Mouse (Mus musculus) regulatory T cell (primary cell): ENCODE data around the gene Agxt.

Experiments
- in situ Hi-C: fragments of 300-600 bp; cut with MboI, MseI; formaldehyde crosslinking; loops from one replicate; pipeline ENCODE4 v1.15.1; 2025; ENCODE audit warnings: high pct_unique_total_duplicates

Gene Agxt

DNA sequence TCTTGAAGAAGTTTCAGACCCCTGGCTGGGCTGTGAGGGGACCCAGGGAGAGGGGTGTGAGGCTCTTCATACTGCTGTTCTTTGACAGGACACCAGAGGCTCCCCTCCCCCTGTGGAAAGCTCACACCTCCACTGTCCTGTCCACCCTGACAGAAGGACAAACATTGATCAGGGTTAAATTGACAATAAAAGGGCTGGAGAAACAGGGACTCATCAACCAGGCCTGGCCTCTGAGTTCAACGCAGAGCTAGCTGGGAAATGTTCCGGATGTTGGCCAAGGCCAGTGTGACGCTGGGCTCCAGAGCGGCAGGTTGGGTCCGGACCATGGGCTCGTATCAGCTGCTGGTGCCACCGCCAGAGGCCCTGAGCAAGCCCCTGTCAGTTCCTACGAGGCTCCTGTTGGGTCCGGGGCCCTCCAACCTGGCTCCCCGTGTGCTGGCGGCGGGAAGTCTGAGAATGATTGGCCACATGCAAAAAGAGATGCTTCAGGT, at the start of gene Agxt:
Gene Agxt (plus strand): TSS at position 205 of the 491 bp plus-strand sequence.
- in situ Hi-C loops: no loop called here

DNA sequence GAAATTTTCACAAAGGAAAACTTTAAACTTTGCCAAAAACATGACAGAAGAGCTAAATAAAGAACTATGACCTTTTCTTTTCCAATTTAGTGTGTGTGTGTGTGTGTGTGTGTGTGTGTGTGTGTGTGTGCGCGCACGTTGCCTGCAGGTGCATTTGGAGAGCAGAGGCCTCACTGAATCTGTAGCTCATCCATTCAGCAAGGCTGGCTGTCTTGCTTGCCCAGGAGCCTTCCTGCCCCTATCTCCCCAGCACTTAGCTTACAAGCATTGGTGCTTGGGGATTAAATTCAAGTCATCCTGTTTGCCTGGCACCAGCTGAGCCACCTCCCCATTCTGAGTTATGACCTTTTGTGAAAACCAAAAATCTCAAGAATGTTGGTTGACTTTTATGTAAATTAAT, 42.5 kb upstream of the Agxt start:
- in situ Hi-C loops: no loop called here

DNA sequence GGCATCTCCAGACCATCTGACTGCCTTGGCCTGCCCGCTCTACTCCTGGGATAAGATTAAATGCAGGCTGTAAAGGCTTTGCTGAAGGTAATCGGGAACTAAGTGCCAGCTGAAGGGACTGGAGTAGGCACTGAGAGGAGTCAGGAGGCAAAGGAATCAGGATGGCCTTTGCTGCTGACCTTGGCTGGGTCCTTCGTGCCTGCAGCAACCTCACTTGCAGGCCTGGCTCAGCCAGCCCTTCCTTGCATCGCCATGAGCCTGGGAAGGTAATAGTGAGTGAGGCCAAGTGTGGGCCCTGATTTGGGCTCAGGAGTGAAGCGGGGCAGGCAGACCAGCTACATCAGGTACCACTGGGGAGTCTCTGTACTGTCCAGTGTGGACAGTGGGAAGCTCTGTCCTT, 36.1 kb upstream of the Agxt start:
- in situ Hi-C loops: no loop called here

DNA sequence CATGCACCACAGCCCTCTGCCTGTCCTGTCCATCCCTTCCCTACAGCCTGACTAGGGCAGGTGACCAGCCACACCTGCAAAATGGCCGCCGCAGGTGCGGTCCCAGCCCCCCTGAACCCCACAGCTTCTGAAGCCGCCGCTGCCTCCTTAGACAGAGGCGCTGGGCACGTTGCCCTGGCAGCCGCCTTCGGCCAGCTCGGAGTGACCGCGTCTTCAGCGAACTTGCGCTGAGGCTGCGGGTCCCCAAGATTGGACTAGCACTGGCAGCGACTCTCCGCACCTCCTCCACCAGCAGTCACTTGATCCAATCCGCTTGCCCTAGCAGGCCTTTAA, 34.8 kb upstream of the Agxt start:
- in situ Hi-C loops: no loop called here

DNA sequence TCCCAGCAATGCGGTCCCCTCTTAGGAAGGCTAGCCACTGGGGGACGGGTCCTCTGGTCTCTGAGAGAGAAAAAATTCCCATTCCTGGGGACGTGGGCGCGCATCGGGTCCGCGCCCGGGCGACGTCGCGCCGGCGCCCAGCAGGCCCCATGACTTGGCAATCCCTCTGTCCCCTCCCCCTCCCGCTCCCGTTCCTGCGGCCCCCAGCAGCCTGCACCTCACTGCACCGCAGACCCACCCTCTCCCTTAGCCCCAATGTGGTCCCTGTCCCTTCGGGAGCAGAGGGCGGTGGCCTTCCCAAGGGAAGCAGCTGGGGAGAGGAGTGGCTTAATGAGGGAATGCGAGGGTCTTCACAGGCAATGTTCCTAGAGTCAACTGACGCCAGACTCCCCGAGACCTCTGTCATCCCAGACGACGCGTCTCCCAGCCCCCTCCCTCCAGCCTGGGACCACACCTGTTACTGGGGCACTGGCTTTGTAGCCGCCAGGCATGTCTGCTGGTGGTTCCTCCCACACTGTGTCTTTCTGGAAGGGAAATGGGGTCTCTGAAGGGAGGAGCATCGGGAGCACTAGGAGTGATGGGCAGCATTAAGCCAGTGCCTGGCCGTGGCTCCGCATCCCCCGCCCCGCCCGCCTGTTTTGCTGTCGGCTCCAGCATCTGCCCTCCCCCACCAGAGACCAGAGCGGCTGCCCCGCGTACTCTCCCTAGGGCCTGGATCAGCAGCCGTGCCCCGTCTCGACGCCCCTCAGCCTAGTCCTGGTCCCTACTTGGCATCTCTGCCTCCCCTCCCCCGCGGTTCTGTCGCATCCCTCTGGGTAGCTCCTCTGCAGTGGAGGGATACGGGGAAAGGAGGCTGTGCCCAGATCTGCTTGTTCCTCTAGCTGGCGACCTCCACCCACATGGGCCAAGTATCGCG, 34.2 kb upstream of the Agxt start:
- in situ Hi-C loops: no loop called here

DNA sequence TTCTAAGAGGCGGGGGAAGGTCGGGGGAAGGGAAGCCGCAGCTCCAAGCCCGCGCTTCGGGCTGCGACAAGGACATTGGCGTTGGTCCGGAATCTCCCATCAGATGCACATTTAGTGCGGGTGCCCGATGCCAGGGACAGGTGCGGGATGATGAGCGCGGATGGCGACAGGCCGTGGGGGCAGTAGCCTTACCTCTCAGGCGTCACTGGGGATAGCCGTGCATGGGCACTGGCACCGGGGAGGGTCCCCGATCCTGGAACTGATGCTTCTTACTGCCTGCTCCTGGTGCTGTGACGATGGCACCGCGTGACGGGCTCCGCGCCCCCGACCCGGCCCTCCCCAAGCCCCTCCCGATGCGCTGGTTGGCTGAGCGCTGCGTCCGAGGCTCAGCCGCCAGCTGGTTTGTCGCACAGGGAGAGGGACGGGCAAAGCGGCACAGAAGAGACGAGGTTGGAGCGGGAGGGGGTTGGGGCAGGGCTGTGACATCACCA, 33.4 kb upstream of the Agxt start, which contains the start of gene Kif1a:
Gene Kif1a (minus strand): TSS at position 381 of the 491 bp plus-strand sequence.
- in situ Hi-C loops: no loop called here

DNA sequence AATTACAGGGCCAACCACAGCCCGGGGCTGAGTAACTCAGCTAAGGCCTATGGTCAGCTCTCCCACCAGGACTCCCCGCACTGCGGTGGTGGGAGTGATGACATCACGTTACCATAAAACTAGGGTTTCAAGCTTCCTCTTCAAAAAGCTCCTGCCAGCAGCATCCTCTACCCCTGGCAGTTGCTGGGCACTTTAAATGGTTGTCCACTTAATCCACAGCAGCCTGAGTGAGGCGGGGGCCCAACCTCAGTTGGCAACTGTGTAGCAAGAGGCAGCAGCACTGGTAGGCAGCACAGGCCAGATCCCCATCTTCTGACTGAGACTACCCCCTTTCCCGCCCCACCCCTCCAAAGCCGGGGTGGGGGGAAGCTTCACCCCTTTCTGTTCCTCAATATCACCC, 32.3 kb upstream of the Agxt start:
- in situ Hi-C loops: no loop called here

DNA sequence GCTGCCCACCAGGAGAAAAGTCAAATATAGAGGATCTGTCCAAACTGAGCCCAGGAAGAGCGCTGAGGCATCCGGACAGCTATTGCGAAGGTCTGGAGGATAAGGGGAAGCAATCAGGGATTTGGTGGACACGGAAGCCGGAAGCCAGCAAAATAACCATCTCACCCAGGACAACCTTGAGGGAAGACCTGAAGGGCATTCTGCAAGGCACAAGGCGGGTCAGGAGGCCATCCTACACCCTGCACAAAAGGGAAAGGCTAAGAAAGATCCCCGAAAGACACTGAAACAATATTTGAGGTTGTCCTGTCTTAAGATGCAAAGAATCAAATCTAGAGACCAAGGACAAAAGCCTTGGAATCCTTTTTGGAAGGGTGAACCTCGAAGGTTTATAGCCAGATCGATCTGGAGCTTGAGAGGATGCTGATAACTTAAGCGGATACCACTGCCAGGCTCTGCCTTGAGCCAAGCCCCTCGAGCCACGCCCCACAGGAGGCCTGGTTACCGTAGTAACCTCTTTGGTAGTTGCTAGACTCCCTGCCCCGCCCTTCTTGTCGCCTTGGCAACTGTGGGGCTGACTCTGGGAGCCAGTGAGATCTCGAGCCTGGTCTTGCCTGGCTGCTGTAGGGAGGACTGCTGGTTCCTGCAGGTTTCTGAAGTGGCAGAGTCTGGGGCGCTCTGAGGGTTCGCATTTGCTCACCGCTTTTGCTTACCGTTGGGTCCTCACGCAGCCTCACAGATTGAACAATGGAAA, 20.2 kb upstream of the Agxt start:
- in situ Hi-C loops: no loop called here

DNA sequence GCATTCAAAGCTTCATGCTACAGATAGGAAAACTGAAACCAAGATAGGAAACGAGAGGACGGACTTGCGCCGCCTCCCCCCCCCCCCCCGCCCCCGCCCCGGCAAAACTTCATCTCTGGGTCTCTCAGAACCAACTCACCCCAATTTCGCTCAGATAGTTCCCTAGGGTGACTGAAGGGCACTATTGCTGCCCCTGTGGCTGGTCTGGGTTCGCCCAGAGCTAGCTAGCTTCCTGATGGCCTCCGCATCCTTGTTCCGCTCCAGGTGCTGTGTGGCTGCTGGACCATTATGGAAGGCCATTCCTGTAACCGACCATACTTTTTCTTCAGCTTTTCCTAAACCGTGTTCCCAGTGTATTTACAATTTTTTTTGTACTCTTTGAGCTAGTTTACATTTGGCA, 19.6 kb upstream of the Agxt start:
- in situ Hi-C loops: no loop called here

DNA sequence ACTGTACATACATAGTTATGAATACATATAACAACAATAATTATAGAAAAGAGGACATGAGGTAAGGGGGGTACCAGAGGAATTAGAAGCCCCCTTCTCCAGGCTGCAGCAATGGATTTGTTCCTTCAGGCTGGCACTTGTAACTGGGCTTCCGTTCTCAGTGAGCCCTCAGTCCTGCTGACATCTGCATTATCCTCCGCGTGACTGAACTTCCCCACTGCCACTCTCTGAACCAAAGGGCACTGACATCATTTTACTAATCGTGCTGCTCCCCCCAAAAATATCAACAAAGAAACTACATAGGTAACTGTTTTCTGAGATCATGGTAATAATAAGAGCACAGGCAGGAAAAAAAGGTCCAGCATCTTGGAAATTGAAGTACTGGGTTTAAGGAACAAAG, 16.2 kb upstream of the Agxt start:
- in situ Hi-C loops: no loop called here

DNA sequence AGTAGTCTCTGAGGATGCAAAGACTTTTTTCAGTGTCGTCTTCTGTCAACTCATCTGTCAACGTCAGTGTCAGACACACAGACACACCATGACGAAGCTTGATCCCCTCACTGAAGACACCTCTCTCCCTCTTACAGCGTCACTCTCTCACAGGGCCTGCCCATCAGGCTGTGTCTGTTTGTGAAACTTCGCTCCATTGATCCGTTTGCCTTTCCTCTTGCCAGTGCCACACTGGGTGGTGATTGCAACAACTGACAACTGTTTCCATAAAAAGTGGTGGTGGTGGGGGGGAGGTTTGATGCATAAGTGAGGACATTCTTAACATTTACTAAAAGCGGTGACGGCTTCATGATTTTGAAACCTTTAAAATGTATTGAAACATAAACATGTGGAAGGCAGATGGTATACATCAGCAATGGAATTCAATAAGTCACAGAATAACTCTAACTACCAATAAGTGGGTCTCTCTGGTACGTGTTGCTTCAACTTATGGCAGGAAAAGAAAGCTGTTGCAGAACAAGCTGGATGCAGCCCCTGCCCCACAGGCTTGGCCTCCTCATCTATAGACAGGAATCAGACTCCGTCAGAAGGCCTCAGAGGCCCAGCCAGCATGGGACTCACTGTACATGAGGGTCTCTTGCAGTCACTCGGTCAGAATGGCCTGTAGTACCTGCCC, 11.7 kb upstream of the Agxt start:
- in situ Hi-C loops: no loop called here

DNA sequence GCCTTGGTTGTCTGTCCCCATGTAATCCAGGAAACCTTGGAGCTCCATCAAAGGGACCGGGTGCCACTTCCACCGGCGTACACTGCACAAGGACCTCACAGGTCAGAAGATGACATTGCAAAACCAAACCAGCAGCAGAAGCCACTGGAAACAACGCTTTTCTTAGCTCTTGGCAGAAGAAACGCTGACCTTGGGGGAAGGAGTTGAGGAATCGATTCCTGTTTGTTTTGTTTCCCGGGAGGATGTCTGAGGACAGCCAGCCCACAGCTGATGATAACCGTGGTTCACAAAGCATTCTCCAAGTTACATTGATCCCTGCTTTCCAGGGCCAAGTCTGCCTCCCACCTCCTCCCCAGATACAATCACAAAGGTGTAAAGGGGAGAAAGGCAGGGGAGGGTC, 11.0 kb upstream of the Agxt start:
- in situ Hi-C loops: no loop called here

DNA sequence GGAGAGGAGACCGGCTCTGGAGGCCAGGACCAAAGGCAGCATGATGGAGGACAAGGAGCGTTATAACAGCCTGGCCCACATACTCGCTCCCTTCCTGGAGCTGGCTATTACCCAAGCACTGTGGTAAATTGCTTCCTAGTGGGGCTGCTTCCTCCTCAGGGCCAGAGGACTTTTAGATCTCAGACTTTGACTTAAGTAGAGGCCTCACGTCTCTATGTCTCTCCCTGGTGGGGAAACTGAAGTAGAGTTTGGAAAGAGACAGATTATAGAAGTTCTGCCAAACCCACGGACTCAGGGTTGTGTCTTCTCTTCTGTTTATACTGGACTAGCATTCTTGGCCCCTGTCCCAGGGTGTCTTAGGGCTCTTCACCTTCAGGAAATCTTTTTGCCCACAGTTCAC, 9.8 kb upstream of the Agxt start:
- in situ Hi-C loops: no loop called here

DNA sequence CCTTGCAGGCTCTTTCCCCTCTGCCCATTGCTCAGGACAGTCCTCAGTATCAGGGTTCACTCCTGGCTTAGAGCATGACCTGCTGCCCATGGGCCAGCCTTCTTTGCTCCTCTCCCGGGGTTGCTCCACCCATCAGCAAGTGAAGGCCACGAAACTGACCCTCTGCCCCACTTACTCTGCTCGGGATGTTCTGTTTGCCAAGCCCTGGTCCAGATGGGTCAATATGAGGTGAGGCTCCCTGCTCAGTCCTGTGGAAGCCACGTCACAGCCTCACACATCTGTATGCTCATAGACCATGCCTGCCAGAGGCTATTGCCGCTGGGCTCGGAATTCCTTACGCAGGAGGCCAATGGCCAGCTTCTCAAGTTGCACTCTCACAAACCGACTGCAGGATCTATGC, 6.8 kb upstream of the Agxt start:
- in situ Hi-C loops: no loop called here

DNA sequence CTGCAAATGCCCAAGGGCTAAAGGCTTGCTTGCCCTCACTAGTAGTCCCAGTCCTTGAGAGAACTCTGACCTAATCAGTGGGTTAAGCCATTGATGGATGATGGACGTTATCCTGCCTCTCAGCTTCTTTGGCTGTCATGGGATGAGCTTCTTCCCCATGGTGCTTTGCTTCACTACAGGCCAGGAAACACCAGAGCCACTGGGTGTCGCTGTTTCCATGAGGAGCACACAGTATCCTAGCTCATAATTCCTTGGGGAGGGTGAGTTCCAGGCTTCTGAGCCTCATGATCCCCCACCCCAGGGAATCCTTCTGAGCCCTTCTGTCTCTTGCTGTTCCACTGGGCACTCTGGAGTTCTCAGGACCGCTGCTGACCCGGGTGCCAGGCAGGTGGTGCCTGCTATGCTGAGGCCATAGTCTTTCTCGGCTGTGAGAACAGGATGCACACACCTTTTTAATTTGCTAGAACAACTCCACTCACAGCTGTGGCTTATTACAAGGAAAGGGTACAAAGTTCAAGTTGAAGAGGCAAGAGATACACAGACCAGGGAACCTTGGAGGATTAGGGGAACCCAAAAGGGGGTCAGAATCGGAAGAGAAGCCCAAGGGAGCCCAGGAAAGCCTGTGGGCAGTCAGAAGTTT, 6.2 kb upstream of the Agxt start:
- in situ Hi-C loops: no loop called here

DNA sequence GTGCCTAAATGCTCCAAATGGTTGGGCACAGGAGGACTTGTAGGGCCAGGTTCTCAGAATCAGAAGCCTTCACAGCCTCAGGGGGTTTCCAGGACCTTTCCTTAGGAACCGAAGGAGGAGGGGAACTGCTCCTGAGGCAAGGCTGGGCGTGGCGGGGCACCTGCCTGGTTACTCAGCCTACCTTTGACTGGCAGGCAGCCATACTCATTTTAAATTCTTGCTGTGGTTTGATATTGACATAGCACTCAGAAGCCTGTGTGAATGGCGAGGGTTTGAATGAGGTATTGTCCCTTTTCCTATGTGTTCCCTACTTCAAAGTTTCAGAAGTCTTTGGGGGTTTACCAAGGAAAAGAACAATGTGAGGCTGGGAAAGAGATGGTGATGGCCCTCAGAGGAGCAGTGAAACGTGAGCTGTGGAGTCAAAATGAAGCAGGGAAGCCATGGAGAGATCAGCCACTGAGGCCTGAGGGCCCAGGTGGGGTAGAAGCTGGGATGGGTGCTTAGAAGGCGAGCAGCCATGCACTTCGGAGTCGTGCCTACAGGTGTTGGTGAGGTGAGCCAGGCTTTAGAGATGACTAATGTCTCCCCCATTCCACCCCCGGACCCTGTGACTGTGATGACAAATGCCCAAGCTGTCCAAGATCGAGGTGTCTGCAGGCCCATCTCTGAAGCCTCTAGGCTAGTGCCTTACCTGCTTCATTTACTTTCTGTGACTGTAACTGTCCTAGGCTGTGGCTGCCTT, 4.6 kb upstream of the Agxt start:
- in situ Hi-C loops: no loop called here

DNA sequence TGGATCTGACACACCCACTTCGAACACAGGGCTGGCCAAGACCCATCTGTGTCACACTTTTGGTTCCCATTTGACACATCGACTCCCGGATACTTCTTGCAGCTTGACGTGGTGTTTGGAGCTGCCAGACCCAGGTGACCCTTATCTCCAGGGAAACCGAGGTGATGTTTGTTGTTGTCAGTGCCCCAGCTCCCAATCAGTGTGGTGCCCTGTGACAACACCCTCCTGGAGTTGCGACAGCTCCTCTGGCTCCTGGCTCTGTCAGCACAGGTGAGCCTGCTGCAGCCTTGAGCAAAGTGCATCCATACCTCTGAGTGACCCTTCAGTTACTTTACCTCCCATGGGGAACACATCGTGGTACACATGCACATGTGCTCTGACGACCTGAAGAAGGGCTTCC, 2.4 kb upstream of the Agxt start:
- in situ Hi-C loops: no loop called here

DNA sequence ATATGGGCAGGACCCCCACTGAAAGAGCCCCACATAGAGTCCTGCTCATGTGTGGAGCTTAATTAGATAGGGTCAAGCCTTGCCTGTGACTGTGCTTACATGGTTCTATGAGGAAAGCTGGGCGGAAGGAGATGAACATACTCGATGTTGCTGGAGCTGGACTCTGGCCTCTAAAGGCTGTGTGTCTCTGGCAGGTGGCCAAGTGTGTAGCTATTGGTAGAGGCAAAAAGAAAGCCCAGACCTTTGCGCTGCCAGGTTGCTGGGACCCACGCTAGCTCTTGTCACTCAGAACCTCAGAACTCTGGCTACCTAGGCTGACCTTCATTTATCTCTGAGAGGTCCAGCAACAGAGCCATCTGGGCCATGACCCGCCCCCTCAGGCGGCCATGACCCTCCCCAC, 3.5 kb downstream of the Agxt start:
- in situ Hi-C loops: no loop called here

DNA sequence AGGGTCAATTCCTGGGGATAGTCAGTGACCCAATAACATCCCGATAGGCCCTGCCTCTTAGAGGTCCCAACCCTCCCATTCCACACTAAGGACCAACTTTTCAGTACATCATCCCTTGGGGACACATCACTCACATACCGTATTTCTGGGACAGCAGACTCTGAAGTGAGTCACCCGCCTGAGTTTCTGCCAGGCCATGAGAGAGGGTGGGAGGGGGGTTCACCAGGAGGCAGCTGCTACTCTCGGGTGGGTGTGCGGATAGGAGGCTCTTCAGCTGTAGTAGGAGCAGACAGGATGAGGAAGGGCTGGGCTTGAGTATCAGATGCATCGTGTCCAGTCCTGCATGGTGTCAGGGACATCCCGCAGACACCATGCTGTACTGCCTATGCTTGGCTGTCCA, 4.7 kb downstream of the Agxt start:
- in situ Hi-C loops: no loop called here

DNA sequence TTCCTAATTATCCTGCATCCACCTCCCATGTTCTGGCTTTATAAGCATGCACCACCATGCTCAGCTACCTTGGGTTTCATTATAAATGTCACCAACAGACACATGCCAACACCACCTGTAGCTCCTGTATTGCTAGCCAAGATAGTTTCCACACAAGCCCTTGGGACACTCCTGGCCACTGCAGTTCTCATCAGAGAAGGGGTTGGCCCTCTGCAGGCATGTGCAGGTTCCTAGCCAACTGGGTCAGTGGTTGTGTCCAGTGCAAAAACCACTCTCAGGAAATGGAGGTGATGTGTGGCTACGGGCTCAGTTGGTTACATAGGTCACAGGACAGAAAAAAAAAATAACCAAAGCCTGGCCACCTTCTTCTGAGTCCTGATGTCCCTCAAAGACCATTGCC, 7.8 kb downstream of the Agxt start:
- in situ Hi-C loops: no loop called here

DNA sequence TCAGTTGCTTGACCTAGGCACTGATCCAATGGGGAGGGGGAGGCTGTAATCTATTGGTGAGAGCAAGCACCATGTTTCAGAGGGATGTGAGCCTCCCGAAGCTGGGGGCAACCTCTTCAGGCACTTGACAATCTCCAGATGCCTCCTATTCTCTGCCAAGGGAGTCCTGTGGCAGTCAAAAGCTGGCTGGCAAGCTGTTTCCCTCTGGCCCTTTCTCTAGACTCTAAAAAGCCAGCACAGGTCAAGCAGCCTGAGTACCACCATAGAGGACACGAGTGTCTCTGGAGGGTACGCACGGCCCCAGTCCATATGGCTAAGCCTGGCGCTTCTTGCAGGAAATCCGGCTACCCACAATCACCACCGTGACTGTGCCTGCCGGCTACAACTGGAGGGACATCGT, 9.1 kb downstream of the Agxt start:
- in situ Hi-C loops: no loop called here
